Mouse (Mus musculus): ENCODE measurements around the gene Mylip. TPM values are rescaled to one million over a fixed set of nuclear protein-coding genes. Genes with fewer than 3 reads are reported as not detected.

The Mylip gene
- polyA plus RNA-seq, 1 experiment: 13.2 TPM

- no peak for TF ChIP-seq CTCF (IDR thresholded peaks at IDR 0.05; ENCODE audit: extremely low read depth, insufficient read depth, low read length)
- TF ChIP-seq POLR2A (IDR thresholded peaks at IDR 0.05; ENCODE audit: extremely low read depth, insufficient read depth, low read length): no peak
- peaks cover 2% of the 10 kb centered on the region; the same call in 1 of the 2 replicates for H3K4me1 ChIP-seq (ENCODE audit: control insufficient read depth, insufficient read depth, low read length)
- no peak overlapping the region for H3K27ac ChIP-seq (ENCODE audit: insufficient read depth, low read length)
- peak overlapping the region; percentile 67; the same call in 1 of the 2 replicates for H3K4me3 ChIP-seq (ENCODE audit: insufficient read depth, low read length)
Observed at GRCm38 (mm10) chr13:45388889-45389288, 653 bp upstream of the Mylip start.

- H3K27ac ChIP-seq (ENCODE audit: insufficient read depth, low read length): no peak overlapping the region
- TF ChIP-seq CTCF (IDR thresholded peaks at IDR 0.05; ENCODE audit: extremely low read depth, insufficient read depth, low read length) (no peak), POLR2A (IDR thresholded peaks at IDR 0.05; ENCODE audit: extremely low read depth, insufficient read depth, low read length) (no peak)
- H3K4me3 ChIP-seq (ENCODE audit: insufficient read depth, low read length): peak overlapping the region; percentile 67
- H3K4me1 ChIP-seq (ENCODE audit: control insufficient read depth, insufficient read depth, low read length): peaks cover 5% of the 10 kb centered on the region
Observed at GRCm38 (mm10) chr13:45390312-45390961, 895 bp downstream of the Mylip start.

- Histone ChIP-seq H3K4me1 (ENCODE audit: control insufficient read depth, insufficient read depth, low read length) (peaks cover 8% of the 10 kb centered on the region), H3K27ac (ENCODE audit: insufficient read depth, low read length) (no peak overlapping the region), H3K4me3 (ENCODE audit: insufficient read depth, low read length) (peak overlapping the region; percentile 67)
- no peak for TF ChIP-seq POLR2A (IDR thresholded peaks at IDR 0.05; ENCODE audit: extremely low read depth, insufficient read depth, low read length)
- TF ChIP-seq CTCF (IDR thresholded peaks at IDR 0.05; ENCODE audit: extremely low read depth, insufficient read depth, low read length): no peak
Observed at GRCm38 (mm10) chr13:45390962-45391853, 1.7 kb downstream of the Mylip start.

- peak overlapping the region; percentile 6; the same call in 1 of the 2 replicates for H3K4me3 ChIP-seq (ENCODE audit: insufficient read depth, low read length)
- TF ChIP-seq CTCF (IDR thresholded peaks at IDR 0.05; ENCODE audit: extremely low read depth, insufficient read depth, low read length): no peak
- no peak for TF ChIP-seq POLR2A (IDR thresholded peaks at IDR 0.05; ENCODE audit: extremely low read depth, insufficient read depth, low read length)
- H3K27ac ChIP-seq (ENCODE audit: insufficient read depth, low read length): no peak overlapping the region
Observed at GRCm38 (mm10) chr13:45391854-45392454, 2.4 kb downstream of the Mylip start.

GRCm38 (mm10) chr13:45394221-45394768, 4.8 kb downstream of the Mylip start:
- Histone ChIP-seq H3K4me1 (ENCODE audit: control insufficient read depth, insufficient read depth, low read length) (peaks cover 19% of the 10 kb centered on the region), H3K4me3 (ENCODE audit: insufficient read depth, low read length) (no peak overlapping the region), H3K27ac (ENCODE audit: insufficient read depth, low read length) (no peak overlapping the region)
- TF ChIP-seq CTCF (IDR thresholded peaks at IDR 0.05; ENCODE audit: extremely low read depth, insufficient read depth, low read length) (no peak), POLR2A (IDR thresholded peaks at IDR 0.05; ENCODE audit: extremely low read depth, insufficient read depth, low read length) (no peak)

More at GRCm38 (mm10) chr13:45391854-45392454, 2.4 kb downstream of the Mylip start:
- H3K4me1 ChIP-seq (ENCODE audit: control insufficient read depth, insufficient read depth, low read length): peaks cover 12% of the 10 kb centered on the region

GRCm38 (mm10) chr13:45396724-45397123, 7.2 kb downstream of the Mylip start:
- TF ChIP-seq CTCF (IDR thresholded peaks at IDR 0.05; ENCODE audit: extremely low read depth, insufficient read depth, low read length): no peak
- no peak for TF ChIP-seq POLR2A (IDR thresholded peaks at IDR 0.05; ENCODE audit: extremely low read depth, insufficient read depth, low read length)
- Histone ChIP-seq H3K4me3 (ENCODE audit: insufficient read depth, low read length) (no peak overlapping the region), H3K27ac (ENCODE audit: insufficient read depth, low read length) (no peak overlapping the region), H3K4me1 (ENCODE audit: control insufficient read depth, insufficient read depth, low read length) (peaks cover 23% of the 10 kb centered on the region)

GRCm38 (mm10) chr13:45397240-45397639, 7.7 kb downstream of the Mylip start:
- no peak for TF ChIP-seq POLR2A (IDR thresholded peaks at IDR 0.05; ENCODE audit: extremely low read depth, insufficient read depth, low read length)
- no peak for TF ChIP-seq CTCF (IDR thresholded peaks at IDR 0.05; ENCODE audit: extremely low read depth, insufficient read depth, low read length)
- H3K4me3 ChIP-seq (ENCODE audit: insufficient read depth, low read length): no peak overlapping the region

GRCm38 (mm10) chr13:45397896-45398805, 8.6 kb downstream of the Mylip start:
- H3K4me1 ChIP-seq (ENCODE audit: control insufficient read depth, insufficient read depth, low read length): peaks cover 23% of the 10 kb centered on the region
- TF ChIP-seq CTCF (IDR thresholded peaks at IDR 0.05; ENCODE audit: extremely low read depth, insufficient read depth, low read length): no peak
- no peak for TF ChIP-seq POLR2A (IDR thresholded peaks at IDR 0.05; ENCODE audit: extremely low read depth, insufficient read depth, low read length)
- no peak overlapping the region for H3K4me3 ChIP-seq (ENCODE audit: insufficient read depth, low read length)
- no peak overlapping the region for H3K27ac ChIP-seq (ENCODE audit: insufficient read depth, low read length)

More at GRCm38 (mm10) chr13:45397240-45397639, 7.7 kb downstream of the Mylip start:
- peak overlapping the region; percentile 23; the same call in 1 of the 2 replicates for H3K27ac ChIP-seq (ENCODE audit: insufficient read depth, low read length)
- peaks cover 23% of the 10 kb centered on the region for H3K4me1 ChIP-seq (ENCODE audit: control insufficient read depth, insufficient read depth, low read length)

Measured in cortical plate, adult 2 months (tissue).